Mouse (Mus musculus): ENCODE results near the gene Cel. TPM values are rescaled to one million over a fixed set of nuclear protein-coding genes. Genes with fewer than 3 reads are reported as not detected.

Cel gene
- total and polyA plus RNA-seq, 2 experiments from 2014 or later = not detected

- no peaks in the 10 kb centered on the region for H3K9me3 ChIP-seq (ENCODE audit: low read length)
- no peak overlapping the region for H3K4me2 ChIP-seq (ENCODE audit: low read depth, low read length)
- no peaks in the 10 kb centered on the region for H3K27me3 ChIP-seq (ENCODE audit: insufficient read depth, low read length)
- no peak for TF ChIP-seq CTCF (IDR thresholded peaks at IDR 0.05; ENCODE audit: low read depth)
- peak overlapping the region; percentile 75 for H3K27ac ChIP-seq
- H3K9ac ChIP-seq (replicated peaks; ENCODE audit: low read length) = no peak overlapping the region
- peak; percentile 72 for DNase-seq (ENCODE audit: low spot score)
- no peaks in the 10 kb centered on the region for H3K36me3 ChIP-seq (ENCODE audit: insufficient read depth, low read length)
- H3K4me1 ChIP-seq (ENCODE audit: insufficient read depth, low read length) = peaks cover 46% of the 10 kb centered on the region
- no peak overlapping the region for H3K4me3 ChIP-seq (ENCODE audit: low read length)
- ATAC-seq = peak; percentile 69
- WGBS = 55% methylated on average over 6 of the region's 6 CpGs
These were observed 41.5 kb downstream of the Cel start for GRCm38 (mm10) chr2:28521571-28522151.

GRCm38 (mm10) chr2:28520581-28520980 lies 42.6 kb downstream of the Cel start:
- no peak for TF ChIP-seq CTCF (IDR thresholded peaks at IDR 0.05; ENCODE audit: low read depth)
- H3K9ac ChIP-seq (replicated peaks; ENCODE audit: low read length) = peak overlapping the region; percentile 25
- no peaks in the 10 kb centered on the region for H3K36me3 ChIP-seq (ENCODE audit: insufficient read depth, low read length)
- 39% methylated on average over 5 of the region's 5 CpGs for WGBS
- peak overlapping the region; percentile 75; the same call in 1 of the 2 replicates for H3K27ac ChIP-seq
- no peak for ATAC-seq
- DNase-seq (ENCODE audit: low spot score) = no peak
- no peak overlapping the region for H3K4me2 ChIP-seq (ENCODE audit: low read depth, low read length)
- no peak overlapping the region for H3K4me3 ChIP-seq (ENCODE audit: low read length)
- H3K4me1 ChIP-seq (ENCODE audit: insufficient read depth, low read length) = peaks cover 50% of the 10 kb centered on the region
- H3K27me3 ChIP-seq (ENCODE audit: insufficient read depth, low read length) = no peaks in the 10 kb centered on the region
- H3K9me3 ChIP-seq (ENCODE audit: low read length) = no peaks in the 10 kb centered on the region

- TF ChIP-seq CTCF (IDR thresholded peaks at IDR 0.05; ENCODE audit: low read depth) = no peak
- H3K27me3 ChIP-seq (ENCODE audit: insufficient read depth, low read length) = no peaks in the 10 kb centered on the region
- H3K27ac ChIP-seq = peak overlapping the region; percentile 52; the same call in 1 of the 2 replicates
- 28% methylated on average over 2 of the region's 2 CpGs for WGBS
- no peak for ATAC-seq
- 0 out of 2 replicates have a peak overlapping the region, but pooled peaks have one; percentile 1 for H3K4me2 ChIP-seq (ENCODE audit: low read depth, low read length)
- peak; percentile 70 for DNase-seq (ENCODE audit: low spot score)
- no peaks in the 10 kb centered on the region for H3K9me3 ChIP-seq (ENCODE audit: low read length)
- no peak overlapping the region for H3K9ac ChIP-seq (replicated peaks; ENCODE audit: low read length)
- H3K4me3 ChIP-seq (ENCODE audit: low read length) = no peak overlapping the region
- no peaks in the 10 kb centered on the region for H3K36me3 ChIP-seq (ENCODE audit: insufficient read depth, low read length)
- peaks cover 53% of the 10 kb centered on the region for H3K4me1 ChIP-seq (ENCODE audit: insufficient read depth, low read length)
These were observed 45.0 kb downstream of the Cel start for GRCm38 (mm10) chr2:28518231-28518630.

GRCm38 (mm10) chr2:28517206-28517909 lies 45.8 kb downstream of the Cel start:
- TF ChIP-seq CTCF (IDR thresholded peaks at IDR 0.05; ENCODE audit: low read depth) = peak; percentile 85
- ATAC-seq (no peak), DNase-seq (ENCODE audit: low spot score) (peak; percentile 79)
- H3K36me3 ChIP-seq (ENCODE audit: insufficient read depth, low read length) = no peaks in the 10 kb centered on the region
- H3K9me3 ChIP-seq (ENCODE audit: low read length) = no peaks in the 10 kb centered on the region
- no peak overlapping the region for H3K9ac ChIP-seq (replicated peaks; ENCODE audit: low read length)
- H3K4me1 ChIP-seq (ENCODE audit: insufficient read depth, low read length) = peaks cover 48% of the 10 kb centered on the region
- no peak overlapping the region for H3K4me3 ChIP-seq (ENCODE audit: low read length)
- 39% methylated on average over 5 of the region's 5 CpGs for WGBS
- H3K27ac ChIP-seq = peak overlapping the region; percentile 52; the same call in 1 of the 2 replicates
- H3K27me3 ChIP-seq (ENCODE audit: insufficient read depth, low read length) = no peaks in the 10 kb centered on the region
- H3K4me2 ChIP-seq (ENCODE audit: low read depth, low read length) = 0 out of 2 replicates have a peak overlapping the region, but pooled peaks have one; percentile 1

GRCm38 (mm10) chr2:28514489-28514888 lies 48.7 kb downstream of the Cel start:
- H3K4me3 ChIP-seq (ENCODE audit: low read length) = peak overlapping the region; percentile 79
- H3K27me3 ChIP-seq (ENCODE audit: insufficient read depth, low read length) = no peaks in the 10 kb centered on the region
- H3K4me2 ChIP-seq (ENCODE audit: low read depth, low read length) = peak overlapping the region; percentile 91
- peaks cover 34% of the 10 kb centered on the region for H3K4me1 ChIP-seq (ENCODE audit: insufficient read depth, low read length)
- H3K36me3 ChIP-seq (ENCODE audit: insufficient read depth, low read length) = no peaks in the 10 kb centered on the region
- peak; percentile 94 for TF ChIP-seq CTCF (IDR thresholded peaks at IDR 0.05; ENCODE audit: low read depth)
- H3K27ac ChIP-seq = peak overlapping the region; percentile 91; the same call in 1 of the 2 replicates
- peak; percentile 91 for DNase-seq (ENCODE audit: low spot score)
- H3K9me3 ChIP-seq (ENCODE audit: low read length) = no peaks in the 10 kb centered on the region
- ATAC-seq = no peak
- WGBS = 14% methylated on average over 5 of the region's 5 CpGs
- peak overlapping the region; percentile 96 for H3K9ac ChIP-seq (replicated peaks; ENCODE audit: low read length)

GRCm38 (mm10) chr2:28513431-28514370 lies 49.5 kb downstream of the Cel start:
- Histone ChIP-seq H3K9me3 (ENCODE audit: low read length) (no peaks in the 10 kb centered on the region), H3K4me1 (ENCODE audit: insufficient read depth, low read length) (peaks cover 34% of the 10 kb centered on the region), H3K27me3 (ENCODE audit: insufficient read depth, low read length) (no peaks in the 10 kb centered on the region), H3K36me3 (ENCODE audit: insufficient read depth, low read length) (no peaks in the 10 kb centered on the region), H3K4me3 (ENCODE audit: low read length) (peak overlapping the region; percentile 79), H3K27ac (peak overlapping the region; percentile 91), H3K9ac (replicated peaks; ENCODE audit: low read length) (peak overlapping the region; percentile 96), H3K4me2 (ENCODE audit: low read depth, low read length) (peak overlapping the region; percentile 91)
- no peak for TF ChIP-seq CTCF (IDR thresholded peaks at IDR 0.05; ENCODE audit: low read depth)
- ATAC-seq = peak; percentile 40
- peak; percentile 44 for DNase-seq (ENCODE audit: low spot score)
- 3% methylated on average over 39 of the region's 47 CpGs for WGBS

Data from hindbrain, postnatal 0 days (tissue).